Mouse (Mus musculus) retina, embryonic 14.5 days (tissue): ENCODE data around the gene Mical3.

Experiments
- DNase-seq: peaks from one replicate; pipeline ENCODE4 v3.0.0-alpha.2; 2015; ENCODE audit warnings: low spot score

The Mical3 gene

DNA sequence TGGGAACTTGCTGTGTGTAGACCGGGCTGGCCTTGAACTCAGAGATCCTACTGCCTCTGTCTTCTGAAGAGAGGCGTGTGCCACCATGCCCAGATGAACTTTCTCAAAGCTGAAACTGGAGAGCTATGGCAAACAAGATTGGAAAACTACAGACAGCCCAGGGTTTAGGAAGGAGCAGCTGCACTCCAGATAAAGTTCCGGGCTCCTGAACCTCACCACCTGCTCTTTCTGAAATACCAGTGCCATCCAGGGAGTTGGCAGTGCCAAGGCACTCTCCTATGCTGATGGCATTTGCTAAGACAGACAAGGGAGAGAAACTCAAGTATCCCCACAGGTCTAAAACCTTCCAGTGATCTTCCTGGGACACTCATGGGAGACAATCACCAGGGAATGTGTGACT lies 166.6 kb downstream of the Mical3 start:
- DNase-seq = no peak

DNA sequence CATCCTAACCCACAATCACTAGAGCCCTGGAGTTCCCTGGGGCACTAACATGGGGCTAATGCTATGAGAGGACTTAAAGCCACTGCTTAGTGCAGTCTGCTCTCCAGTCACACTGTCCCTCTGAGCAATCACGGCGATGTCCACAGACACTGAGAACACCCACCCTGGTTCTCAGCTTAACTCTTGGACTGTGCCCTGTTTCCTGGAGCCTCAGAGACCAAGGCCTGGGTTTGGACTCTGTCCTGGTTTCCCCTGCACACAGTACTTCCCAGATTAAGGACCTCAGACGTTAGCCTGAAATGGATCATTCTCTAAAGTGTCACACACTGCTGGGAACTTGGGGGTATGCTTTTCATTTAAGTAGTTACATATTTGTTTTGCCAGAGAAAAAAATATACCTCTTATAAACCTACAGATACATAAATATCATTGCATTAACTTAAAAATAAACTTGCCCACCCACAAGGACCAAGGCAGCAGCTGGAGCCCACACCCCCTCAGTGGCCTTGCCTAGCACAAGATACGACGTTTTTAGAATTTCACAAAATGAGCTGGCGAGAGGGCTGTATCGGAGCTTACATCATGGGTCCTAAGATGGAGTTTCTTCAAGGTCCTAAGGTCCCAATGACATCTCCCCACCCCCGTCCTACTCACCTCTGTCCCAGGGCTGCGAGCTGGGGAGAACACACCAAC lies 170.3 kb downstream of the Mical3 start:
- no peak for DNase-seq

DNA sequence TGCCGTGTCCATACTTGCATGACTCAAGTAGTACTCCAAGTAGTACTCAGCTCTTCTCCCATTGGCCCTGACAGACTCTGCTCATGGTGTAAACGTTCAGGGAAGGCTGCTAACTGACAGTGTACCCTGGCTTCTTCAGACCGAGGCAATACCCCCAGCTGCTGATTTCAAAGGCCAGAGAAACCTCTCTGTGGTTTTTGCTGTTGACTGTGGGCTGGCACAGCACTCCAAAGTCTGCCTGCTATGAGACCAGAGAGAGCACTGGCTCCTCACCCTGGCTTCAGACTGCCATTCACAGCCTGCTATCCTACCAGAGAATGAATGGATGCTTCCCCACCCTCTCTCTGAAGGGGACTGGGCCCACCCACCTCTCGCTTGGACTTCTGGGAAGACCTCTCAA lies 173.5 kb downstream of the Mical3 start:
- no peak for DNase-seq

DNA sequence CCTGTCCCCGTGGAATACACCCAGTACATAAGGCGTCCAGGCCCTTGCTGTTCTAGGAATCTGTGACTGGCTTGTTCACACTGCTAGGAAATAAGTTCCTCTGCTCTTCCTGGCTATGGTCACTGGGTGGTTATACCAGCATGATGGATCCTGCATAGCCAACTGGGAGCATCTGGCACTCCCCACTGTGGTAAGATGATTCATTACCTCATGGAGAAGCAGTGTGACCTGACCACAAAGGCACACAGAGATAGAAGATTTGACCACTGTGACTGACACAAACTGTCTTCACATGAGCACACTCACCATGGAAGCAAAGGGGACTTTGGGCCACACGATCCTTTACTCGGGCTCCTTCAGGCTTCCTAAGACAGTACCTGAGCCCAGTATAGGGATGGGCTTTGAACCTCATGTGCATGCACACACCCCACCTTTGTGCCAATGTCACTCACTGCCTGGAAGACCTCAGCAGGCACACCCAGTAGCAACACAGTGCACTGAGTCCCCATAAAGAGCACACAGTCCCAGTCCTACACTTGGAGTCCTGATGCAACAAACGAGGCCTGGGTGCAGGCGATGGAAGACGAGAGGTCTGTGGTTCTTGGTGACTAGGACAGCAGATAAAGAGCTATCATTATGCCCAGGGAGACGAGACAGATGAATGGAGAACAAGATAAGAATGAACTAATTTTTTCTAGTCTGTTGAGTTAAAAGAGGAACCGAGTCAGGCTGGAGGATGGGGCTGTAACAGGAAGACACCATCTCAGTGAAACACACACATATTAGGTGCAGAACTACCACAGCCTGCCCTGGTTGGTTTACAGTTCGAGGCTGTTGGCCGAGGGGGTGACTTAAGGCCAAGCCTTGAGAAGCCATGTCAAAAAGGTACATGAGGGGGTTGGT lies 174.3 kb downstream of the Mical3 start:
- DNase-seq = no peak

DNA sequence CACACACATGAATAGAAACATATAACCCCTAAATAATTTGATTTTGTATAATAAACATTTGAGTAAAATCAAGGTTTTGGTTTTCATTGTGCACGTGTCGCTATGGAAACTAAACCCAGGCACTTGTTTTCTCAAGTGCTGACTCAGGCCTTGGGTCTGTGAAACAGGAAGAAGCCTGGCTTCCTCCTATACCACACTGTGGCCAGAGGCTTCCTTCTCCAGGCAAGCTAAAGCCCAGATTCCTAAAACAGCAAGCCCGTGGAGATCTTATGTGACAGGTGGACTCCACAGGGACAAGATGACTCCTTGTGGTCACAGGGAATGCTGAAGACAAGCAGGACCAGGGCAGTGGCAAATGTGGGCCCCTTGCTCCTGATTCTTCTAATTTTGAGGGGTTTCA lies 175.6 kb downstream of the Mical3 start:
- no peak for DNase-seq

DNA sequence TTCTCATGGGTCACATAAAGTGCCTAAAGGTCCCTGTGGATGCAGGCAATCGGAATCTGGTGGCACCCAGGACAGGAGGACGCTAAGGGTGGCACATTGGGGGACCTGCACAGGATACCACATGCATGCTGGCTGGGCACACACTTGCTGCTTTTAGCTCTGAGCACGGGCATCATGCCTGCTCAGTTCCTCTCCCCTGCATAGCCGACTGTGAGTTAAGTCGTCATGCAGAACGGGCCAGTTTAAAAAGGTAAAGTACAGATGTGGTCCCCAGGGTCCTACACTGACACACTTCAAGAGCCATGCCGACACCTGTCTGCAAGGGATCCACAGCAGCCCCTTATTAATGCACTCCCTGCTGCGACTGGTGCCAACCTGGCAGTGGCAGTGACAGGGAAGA lies 176.6 kb downstream of the Mical3 start:
- no peak for DNase-seq

DNA sequence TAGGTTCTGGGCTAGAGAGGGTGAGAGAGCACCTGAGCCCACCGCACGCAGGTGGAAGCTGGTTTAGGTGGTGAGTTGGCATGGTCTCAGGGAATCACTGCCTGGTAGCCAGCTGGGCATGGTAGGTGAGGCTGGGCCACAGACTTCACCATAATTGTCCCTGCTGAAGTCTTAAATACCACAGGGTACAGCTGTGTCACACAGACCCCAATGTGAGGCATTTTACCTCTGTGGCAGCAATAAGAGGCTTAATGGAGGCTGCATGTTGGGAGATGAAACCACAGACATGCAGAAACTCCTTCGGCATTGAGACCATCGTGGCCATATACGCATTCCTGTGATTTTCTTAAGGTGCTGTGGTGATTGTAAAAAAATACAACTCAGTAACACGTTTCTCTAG lies 178.3 kb downstream of the Mical3 start:
- no peak for DNase-seq

DNA sequence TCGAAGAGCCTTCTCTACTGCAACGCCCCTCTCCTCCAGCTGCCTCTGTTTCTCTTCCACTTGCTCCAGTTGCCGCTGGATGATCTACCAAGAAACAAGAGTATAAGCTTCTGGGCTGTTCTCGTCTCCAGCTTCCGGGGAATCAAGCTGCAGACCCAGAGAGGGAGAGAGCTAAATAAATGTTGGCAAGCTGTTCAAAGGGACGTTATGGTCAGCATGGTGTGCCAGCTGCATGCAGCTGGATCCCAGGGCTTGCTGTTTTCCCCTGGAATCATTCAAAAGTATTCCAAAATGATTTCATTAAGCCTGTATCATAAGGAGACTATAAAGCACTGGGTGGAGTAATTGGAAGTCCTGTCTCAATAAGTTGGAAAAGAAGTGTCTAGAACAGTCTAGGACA lies 179.5 kb downstream of the Mical3 start:
- no peak for DNase-seq

DNA sequence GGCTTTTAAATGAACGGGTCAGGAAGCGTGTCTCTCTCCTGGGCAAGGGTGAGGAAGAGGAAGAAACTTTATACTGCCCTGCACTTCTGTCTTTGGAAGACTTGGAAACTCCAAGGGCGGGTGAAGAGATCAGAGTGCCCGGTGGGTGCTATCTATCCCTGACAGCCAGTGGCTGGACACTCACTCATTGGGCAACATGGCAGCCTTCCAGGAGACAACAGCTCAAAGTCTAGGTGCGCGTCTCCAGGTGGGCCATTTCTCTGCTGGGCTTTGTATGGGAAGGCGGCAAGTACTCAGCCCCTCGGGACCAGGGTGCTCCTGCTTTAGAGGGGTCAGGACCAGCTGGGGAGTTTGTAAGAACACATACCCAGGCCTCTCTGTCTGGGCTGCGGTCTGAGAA lies 185.3 kb downstream of the Mical3 start:
- no peak for DNase-seq

DNA sequence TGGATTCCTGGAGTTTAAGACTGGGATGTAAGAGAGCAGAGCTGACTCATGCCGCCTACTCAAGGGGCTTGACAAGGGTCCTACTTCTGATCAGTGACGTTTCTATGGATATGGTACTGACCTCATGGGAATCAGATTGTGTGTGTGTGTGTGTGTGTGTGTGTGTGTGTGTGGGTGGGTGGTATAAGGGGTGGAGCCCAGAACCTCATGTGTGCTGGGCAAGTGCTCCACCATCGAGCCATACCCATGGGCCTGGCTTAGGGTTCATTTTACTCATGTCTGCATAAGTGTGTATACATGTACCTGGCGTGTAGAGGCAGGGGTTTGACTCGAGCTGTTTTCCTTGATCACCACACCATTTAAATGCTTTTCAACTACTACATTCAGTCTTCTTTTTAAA lies 186.8 kb downstream of the Mical3 start:
- no peak for DNase-seq

DNA sequence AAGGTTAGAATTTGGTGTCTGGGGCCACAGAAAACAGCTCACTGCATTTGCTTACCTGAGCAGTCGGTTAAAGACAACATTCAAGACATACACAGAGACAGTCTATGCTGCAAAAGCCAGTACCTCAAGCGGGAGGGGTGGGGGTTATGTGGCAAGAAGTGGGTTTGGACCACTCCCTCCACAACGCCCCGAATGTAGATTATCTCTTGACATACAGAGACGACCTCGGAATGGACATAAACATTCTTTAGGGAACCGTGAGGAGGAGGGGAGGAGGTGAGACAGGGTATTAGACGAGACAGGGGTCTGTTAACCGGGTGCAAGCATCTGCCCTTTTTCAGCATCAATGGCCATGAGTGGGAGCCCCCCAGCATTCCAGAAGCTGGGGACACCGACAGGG lies 187.2 kb downstream of the Mical3 start:
- DNase-seq = no peak

DNA sequence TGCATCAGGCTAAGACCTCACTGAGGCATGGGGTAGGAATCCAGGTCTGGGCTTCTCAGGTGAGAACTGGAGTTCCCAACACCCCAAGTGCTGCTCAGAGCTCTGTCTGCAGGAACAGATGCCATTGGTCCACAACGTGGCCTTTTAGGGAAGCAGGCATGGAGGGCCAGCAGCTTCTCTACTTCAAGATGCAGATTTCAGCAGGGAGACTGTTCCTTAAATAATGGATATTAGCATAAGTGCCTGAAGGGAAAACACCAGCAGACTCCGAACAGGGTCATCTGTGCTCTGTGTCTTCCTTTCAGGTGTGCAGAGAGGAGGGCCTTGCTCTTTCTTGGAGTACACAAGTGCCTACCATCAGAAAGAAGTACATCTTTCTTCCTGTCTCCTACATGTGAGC lies 187.7 kb downstream of the Mical3 start:
- no peak for DNase-seq

DNA sequence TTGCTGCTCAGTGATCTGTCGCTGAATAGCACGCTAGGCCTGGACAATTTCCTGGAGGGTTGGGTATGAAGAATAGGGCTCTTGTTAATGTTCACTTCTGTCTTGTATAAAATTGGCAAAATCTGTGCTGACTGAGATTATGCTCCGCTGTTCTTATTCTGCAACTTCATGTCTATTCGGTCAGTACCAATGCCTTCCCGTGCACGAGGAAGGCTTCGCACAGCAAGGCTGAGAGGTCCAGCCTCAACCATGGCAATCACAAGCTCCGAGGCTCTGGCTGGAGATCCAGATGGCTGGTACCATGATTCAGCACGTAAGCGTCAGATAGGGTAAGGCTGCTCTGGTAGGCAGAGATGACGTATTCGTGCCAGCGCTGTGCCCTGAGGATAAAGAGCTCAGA lies 189.2 kb downstream of the Mical3 start:
- DNase-seq = no peak

DNA sequence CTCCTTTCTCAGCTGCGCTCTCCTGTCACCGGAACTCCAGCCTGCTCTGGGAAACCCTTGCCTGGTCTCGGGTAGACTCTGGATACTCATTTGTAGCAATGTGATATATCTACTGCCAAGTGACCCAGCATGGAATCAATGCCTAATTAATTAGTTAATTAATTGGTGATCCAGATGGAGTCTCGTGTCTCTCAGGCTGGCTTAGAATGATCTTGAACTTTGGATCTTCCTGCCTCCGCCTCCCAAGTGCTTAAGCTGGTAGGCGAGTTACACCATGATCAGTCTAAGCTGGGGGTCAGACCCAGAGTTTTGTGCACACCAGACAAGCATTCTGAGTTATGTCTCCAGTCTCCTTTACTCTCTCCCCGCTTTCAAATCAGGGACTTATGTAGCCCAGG lies 189.7 kb downstream of the Mical3 start:
- no peak for DNase-seq

DNA sequence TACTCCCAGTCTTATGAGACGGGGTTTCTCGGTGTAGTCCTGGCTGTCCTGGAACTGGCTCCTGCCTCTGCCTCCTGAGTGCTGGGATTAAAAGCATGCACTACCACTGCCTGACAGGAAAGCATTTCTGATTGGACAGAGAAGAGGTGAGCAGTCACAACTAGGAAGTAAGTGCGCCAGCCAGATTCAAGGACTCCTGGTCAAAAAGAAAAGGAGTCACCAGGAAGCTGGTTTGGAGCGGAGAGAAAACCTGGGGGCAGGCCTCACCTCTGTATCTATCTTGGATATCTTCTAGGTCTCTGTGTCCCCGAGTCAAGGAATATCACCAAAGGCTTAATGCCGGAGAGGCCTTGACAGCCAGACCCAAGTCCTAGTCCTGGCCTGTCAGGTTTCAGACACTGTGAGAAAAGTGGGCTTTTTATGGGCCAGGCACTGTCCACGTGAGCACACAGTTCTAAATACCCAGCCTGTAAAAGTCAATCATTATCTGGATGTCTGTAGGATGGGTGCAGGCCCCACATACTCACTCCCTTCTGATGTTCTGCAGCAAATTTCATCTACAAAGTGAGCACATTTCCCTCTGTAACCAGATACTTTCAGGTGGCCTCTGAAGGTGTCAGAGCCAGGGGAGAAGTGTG lies 190.2 kb downstream of the Mical3 start:
- no peak for DNase-seq

DNA sequence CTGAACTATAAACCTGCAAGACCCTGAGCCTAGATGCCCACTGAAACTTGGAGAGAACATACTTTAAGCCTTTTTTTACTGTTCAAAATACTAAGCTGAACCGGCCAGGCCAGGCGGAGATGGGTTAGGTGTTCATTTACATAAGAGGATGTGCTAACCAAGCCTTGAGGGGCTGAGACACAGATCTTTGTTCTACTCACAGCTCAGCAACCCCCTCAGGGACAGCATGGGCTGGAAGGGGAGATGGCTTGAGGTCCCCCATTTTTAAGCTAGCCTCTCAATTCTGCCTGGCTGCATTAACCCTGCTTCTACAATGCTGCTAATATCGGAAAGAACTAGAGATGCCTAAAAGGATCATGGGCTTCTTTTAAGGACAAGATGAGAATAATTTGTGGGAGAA lies 191.0 kb downstream of the Mical3 start:
- no peak for DNase-seq

DNA sequence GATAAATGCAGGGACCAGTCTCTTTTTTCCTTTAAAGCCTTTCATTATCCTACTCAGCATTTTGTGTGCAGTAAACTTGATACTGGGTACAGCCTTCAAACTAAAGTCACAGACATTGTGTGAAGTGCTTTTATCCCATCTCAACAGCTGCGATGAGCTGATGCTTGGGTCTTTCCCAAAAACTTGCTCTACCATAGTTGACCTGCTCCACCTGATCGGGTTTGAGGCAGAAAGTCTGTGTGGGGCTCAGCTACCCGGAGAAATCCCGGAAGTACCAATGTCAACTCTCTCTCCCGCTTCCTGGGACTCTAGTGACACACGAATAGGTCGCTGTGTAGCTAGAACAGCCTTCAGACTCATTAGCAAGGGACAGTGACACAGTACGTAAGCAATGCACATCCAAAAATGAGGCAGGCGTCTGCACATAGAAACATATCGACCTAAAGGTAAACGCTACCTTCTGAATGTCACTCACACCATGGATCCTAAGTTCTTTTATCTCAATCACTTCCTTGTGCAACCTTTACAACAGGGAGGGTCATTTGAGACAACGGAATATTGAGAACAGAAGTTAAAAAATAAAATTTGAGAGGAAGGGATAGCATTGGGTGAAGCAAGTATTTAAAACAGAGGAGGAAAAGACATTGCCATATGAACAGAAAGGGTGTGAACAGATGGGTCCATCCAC lies 191.9 kb downstream of the Mical3 start:
- no peak for DNase-seq

DNA sequence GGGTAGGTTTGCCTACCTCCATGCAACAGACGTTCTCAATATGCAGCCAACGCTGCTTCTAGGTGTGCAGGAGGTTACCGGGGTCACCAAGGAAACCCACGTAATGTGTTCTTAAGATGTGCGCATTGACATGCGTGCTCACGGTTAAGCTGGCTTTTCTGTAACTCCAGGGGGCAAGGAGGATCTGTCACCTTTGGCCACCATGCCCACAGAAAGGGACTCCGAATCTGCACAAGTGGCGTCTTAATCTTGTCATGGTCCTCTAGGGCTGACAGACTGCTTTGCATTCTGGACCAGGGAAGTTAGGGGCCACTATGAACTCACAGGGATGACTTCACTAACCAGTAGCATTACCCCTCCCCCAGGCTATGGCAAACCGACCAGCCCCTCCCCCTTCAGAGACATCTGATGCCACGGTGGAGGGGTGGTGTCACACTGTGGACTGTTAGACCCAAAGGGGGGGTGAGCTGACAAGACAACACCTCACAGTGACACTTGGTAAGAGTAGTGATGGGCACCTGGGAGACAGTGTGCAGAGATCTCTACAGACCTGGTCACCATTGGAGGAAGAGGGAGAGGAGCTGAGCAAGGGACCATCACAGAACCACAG lies 192.7 kb downstream of the Mical3 start:
- DNase-seq = no peak

DNA sequence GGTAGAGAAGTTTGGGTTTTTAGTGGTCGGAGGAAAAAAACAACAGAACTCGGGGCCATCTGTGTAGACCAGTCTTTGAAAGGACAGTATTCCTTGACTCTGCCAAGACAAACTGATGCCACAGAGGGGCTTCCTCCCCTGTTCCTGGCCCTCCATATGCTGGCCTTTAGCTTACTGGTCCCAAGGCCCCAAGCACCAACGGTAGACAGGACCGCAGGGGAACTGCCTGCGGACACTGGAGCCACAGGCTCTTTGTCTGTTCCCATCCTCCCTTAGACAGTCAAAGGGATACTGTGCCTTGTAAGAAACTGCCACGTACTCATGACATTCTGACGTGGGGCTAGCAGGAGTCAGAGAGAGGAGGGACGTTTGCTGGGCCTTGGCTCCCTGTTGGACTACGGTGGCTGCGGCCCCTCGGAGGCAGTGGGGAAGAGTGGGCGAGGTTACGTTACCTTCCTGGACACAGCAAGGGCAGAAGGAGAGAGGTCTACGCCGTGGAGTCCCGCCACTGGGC lies 193.6 kb downstream of the Mical3 start:
- no peak for DNase-seq

DNA sequence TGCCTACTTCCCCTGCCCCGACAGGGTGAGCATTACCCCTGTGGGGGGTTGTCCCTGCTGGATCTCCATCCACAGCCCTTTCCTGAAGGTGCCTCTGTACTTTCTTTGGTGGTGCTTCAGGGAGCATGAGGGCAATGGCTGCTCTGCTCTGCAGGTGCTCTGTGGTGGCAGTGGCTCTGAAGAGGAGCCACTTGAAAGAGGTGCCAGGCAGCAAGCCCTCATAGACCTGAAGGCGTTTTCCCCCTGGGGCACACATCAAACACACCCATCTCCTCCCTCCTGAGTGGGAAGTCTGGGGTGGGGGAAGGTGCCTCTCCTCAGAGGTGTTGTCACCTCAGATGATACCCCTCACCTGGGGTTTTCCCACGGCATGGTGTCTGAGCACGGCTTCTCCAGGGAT lies 196.6 kb downstream of the Mical3 start:
- DNase-seq = no peak

DNA sequence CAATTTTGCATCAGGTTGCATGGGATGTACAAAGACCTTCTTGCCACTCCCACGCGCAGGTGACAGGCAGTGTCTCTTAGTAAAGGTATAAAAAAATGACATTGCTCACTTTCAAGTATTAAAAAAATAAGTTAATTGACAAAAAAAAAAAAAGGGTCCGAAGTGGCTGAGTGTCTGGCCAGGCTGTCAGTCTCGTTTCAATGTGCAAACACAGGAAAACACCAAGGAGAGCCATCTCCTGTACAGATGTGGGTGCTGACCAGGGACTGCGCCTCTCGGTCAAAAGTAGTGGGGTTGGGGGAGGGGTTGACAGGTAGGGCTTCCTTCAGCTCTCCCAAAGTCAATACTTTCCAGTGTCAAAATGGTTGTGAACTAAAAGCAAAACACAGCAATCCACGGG lies 197.1 kb downstream of the Mical3 start:
- DNase-seq = no peak

DNA sequence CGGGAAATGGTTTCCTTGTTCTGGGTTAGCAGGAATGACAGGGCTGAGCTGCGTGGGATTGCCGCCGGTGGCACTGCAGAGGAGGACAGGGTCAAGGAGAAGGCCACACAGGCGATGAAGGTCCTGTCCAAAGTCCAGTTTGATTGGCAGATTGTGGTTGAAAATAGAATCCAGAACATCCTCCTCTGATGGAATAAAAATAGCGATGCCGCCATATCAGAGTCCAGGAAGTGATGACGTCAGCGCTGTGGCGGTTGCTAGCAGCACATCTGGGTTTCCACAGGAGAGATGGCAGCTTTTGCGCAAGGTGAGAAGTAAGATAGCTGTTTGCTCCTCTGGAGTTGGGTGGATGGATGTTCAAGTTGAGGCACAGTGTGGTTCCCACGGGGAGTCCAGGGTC lies 198.2 kb downstream of the Mical3 start:
- no peak for DNase-seq
